In genomic region chr17:29152547-29152946, GRCm38 (mm10) we compare ENCODE assay signal across 24 mouse cellular contexts. TPM values are rescaled to one million over a fixed set of nuclear protein-coding genes. Genes with fewer than 3 reads are reported as not detected.
A peak's percentile ranks its signal among the peaks of the same experiment; 100 is the strongest.
DNase-seq lines count a peak whose midpoint lies in the region; ATAC-seq lines count a peak whose summit lies in the region.
"Had no signal": no experiment of that assay in that cellular context is flagged by ENCODE, and none has a peak within 500 bp of the region (broad histone marks: within the 10 kb centered on the region; RNA-seq: fewer than 3 reads in every experiment).

No protein-coding gene starts in this region.

- no peaks in the 10 kb centered on the region for H3K36me3 ChIP-seq in hindbrain, embryonic 10.5 days
- H3K36me3 ChIP-seq in hindbrain, embryonic 16.5 days (ENCODE audit: control insufficient read depth, insufficient read depth, low read length): no peaks in the 10 kb centered on the region
- H3K36me3 ChIP-seq in forebrain, embryonic 13.5 days (ENCODE audit: poor library complexity, severe bottlenecking): no peaks in the 10 kb centered on the region
- H3K36me3 ChIP-seq: embryonic facial prominence, embryonic 12.5 days; limb, embryonic 12.5 days; midbrain, embryonic 12.5 days had no signal

- H3K4me1 ChIP-seq in hindbrain, embryonic 10.5 days (replicated peaks): peaks cover 48% of the 10 kb centered on the region
- H3K4me1 ChIP-seq in hindbrain, embryonic 16.5 days (ENCODE audit: control insufficient read depth, insufficient read depth, low read depth, low read length): peaks cover 13% of the 10 kb centered on the region
- peaks cover 24% of the 10 kb centered on the region for H3K4me1 ChIP-seq in forebrain, embryonic 13.5 days
- H3K4me1 ChIP-seq: limb, embryonic 12.5 days had no signal

- DNase-seq in hindbrain, embryonic 10.5 days (ENCODE audit: low spot score): no peak
- peak; percentile 33 to 37 for DNase-seq in natural killer cell, adult 2 months (ENCODE audit: low spot score in 2 of 2)
- peak; percentile 64 to 70 for DNase-seq in thymus, postnatal 10 days (ENCODE audit: low spot score in 2 of 2)
- no peak for DNase-seq in cerebellum, postnatal 25 days
- DNase-seq in frontal cortex, adult 2 months (ENCODE audit: extremely low spot score in 1 of 2, low spot score in 1 of 2): no peak
- DNase-seq: adrenal gland, postnatal 36 days; cerebellum, adult 11 months; cerebellum, adult 9-11 months; kidney, postnatal 25 days; layer of hippocampus, postnatal 36 days; liver, postnatal 0 days had no signal

- H3K27ac ChIP-seq in hindbrain, embryonic 10.5 days: 0 out of 2 replicates have a peak overlapping the region, but pooled peaks have one; percentile 23
- no peak overlapping the region for H3K27ac ChIP-seq in hindbrain, embryonic 16.5 days (ENCODE audit: low read depth, low read length)
- H3K27ac ChIP-seq in forebrain, embryonic 13.5 days: no peak overlapping the region
- H3K27ac ChIP-seq: embryonic facial prominence, embryonic 12.5 days; hindbrain, postnatal 0 days; limb, embryonic 12.5 days; macrophage; midbrain, embryonic 12.5 days had no signal

- no peaks in the 10 kb centered on the region for H3K9me3 ChIP-seq in hindbrain, embryonic 10.5 days
- H3K9me3 ChIP-seq in hindbrain, embryonic 16.5 days (ENCODE audit: control insufficient read depth, low read length): no peaks in the 10 kb centered on the region
- H3K9me3 ChIP-seq in forebrain, embryonic 13.5 days (replicated peaks): no peaks in the 10 kb centered on the region
- H3K9me3 ChIP-seq: embryonic facial prominence, embryonic 12.5 days; limb, embryonic 12.5 days; midbrain, embryonic 12.5 days had no signal

- ATAC-seq in hindbrain, embryonic 16.5 days: no peak
- ATAC-seq in forebrain, embryonic 13.5 days: no peak
- ATAC-seq: hindbrain, postnatal 0 days; intestine, embryonic 16.5 days; liver, postnatal 0 days; lung, postnatal 0 days had no signal

- WGBS in hindbrain, embryonic 10.5 days: 70% methylated on average over 5 of the region's 5 CpGs
- 81% methylated on average over 5 of the region's 5 CpGs for WGBS in hindbrain, embryonic 16.5 days
- 81% methylated on average over 5 of the region's 5 CpGs for WGBS in forebrain, embryonic 13.5 days

- no peak overlapping the region; the same call in 1 of the 2 replicates for H3K9ac ChIP-seq in hindbrain, embryonic 16.5 days (ENCODE audit: low read depth, low read length)
- no peak overlapping the region for H3K9ac ChIP-seq in forebrain, embryonic 13.5 days
- H3K9ac ChIP-seq: embryonic facial prominence, embryonic 12.5 days; limb, embryonic 12.5 days; liver, postnatal 0 days; midbrain, embryonic 12.5 days had no signal

- H3K27me3 ChIP-seq in hindbrain, embryonic 10.5 days (ENCODE audit: insufficient read depth, poor library complexity, severe bottlenecking): 0 out of 2 replicates have a peak, but pooled peaks cover 3% of the 10 kb centered on the region
- H3K27me3 ChIP-seq in hindbrain, embryonic 16.5 days (replicated peaks; ENCODE audit: control insufficient read depth, insufficient read depth, low read length): no peaks in the 10 kb centered on the region
- H3K27me3 ChIP-seq in forebrain, embryonic 13.5 days: no peaks in the 10 kb centered on the region
- H3K27me3 ChIP-seq: limb, embryonic 12.5 days; midbrain, embryonic 12.5 days had no signal

- no peak overlapping the region for H3K4me2 ChIP-seq in hindbrain, embryonic 16.5 days (ENCODE audit: low read length)
- no peak overlapping the region for H3K4me2 ChIP-seq in forebrain, embryonic 13.5 days
- H3K4me2 ChIP-seq: embryonic facial prominence, embryonic 12.5 days; heart, embryonic 11.5 days; limb, embryonic 12.5 days; liver, embryonic 11.5 days; midbrain, embryonic 12.5 days had no signal

- H3K4me3 ChIP-seq in hindbrain, embryonic 10.5 days: no peak overlapping the region
- H3K4me3 ChIP-seq in hindbrain, embryonic 16.5 days (ENCODE audit: low read length): no peak overlapping the region
- no peak overlapping the region for H3K4me3 ChIP-seq in forebrain, embryonic 13.5 days
- H3K4me3 ChIP-seq: embryonic facial prominence, embryonic 12.5 days; limb, embryonic 12.5 days; midbrain, embryonic 12.5 days had no signal

RNA-seq across cellular contexts. Expression of gene Rab44, which starts 38.6 kb away (rescaled TPM):
- 0.04 TPM in 1 of 2 replicates, not detected in the other for polyA plus RNA-seq in hindbrain, embryonic 10.5 days (2016; fragmentation: Nextera tagmentation; extraction: Ambion mirVana)
- polyA plus RNA-seq in hindbrain, embryonic 16.5 days (2015; fragmentation: Nextera tagmentation; extraction: Ambion mirVana): 0.06 and 0.26 TPM in 2 replicates
- polyA plus RNA-seq in forebrain, embryonic 13.5 days (2015; fragmentation: Nextera tagmentation; extraction: Ambion mirVana): 0.18 TPM in 1 of 2 replicates, not detected in the other
- polyA plus RNA-seq in frontal cortex, adult 2 months (2012; rRNA removed): 0.08 and 0.19 TPM in 2 replicates
- polyA plus RNA-seq: heart, embryonic 11.5 days; neural tube, embryonic 14.5 days; testis, adult 2 months had no signal

Comparison
In these comparisons a context has a peak if more than half of its experiments do, and no peak if none do; other contexts are left out.
1. DNase-seq: peak in natural killer cell, adult 2 months (2 of 2) and thymus, postnatal 10 days (2 of 2); none in hindbrain, embryonic 10.5 days (single experiment), cerebellum, postnatal 25 days (0 of 2) and frontal cortex, adult 2 months (0 of 2).